Mouse (Mus musculus) neural tube, embryonic 12.5 days (tissue): ENCODE measurements at regions not wholly inside any gene's neighbourhood (a gene's known extent, or its start where the extent isn't known, plus 50 kb on each side); places are given as distances from the start of the nearest gene placed in this dataset.

Source experiments
- ATAC-seq: fragments of 200-750 bp; cut with Nextera tagmentation; 2 replicates; pipeline ENCODE4 v1.8.0; 2017; ENCODE audit warnings: low read depth, mild to moderate bottlenecking, moderate TSS enrichment, moderate library complexity; ENCODE audit not compliant: low FRiP score
- H3K27ac ChIP-seq: fragments of 300-500 bp; sonication (generic); 2 replicates; pipeline ENCODE4 v1.5.1; 2016
- H3K27me3 ChIP-seq: fragments of 300-500 bp; sonication (generic); replicated peaks from 2 replicates; pipeline ENCODE4 v1.6.1; 2016; ENCODE audit warnings: mild to moderate bottlenecking
- H3K36me3 ChIP-seq: fragments of 300-500 bp; sonication (generic); 2 replicates; pipeline ENCODE4 v1.6.1; 2016; ENCODE audit warnings: mild to moderate bottlenecking
- H3K4me1 ChIP-seq: fragments of 300-500 bp; sonication (generic); 2 replicates; pipeline ENCODE4 v1.6.1; 2016
- H3K4me2 ChIP-seq: fragments of 300-500 bp; sonication (generic); replicated peaks from 2 replicates; pipeline ENCODE4 v1.6.1; 2016; ENCODE audit warnings: mild to moderate bottlenecking
- H3K4me3 ChIP-seq: fragments of 300-500 bp; sonication (generic); 2 replicates; pipeline ENCODE4 v1.5.1; 2016
- H3K9ac ChIP-seq: fragments of 300-500 bp; sonication (generic); 2 replicates; pipeline ENCODE4 v1.6.1; 2016; ENCODE audit warnings: mild to moderate bottlenecking
- H3K9me3 ChIP-seq: fragments of 300-500 bp; sonication (generic); 2 replicates; pipeline ENCODE4 v1.6.1; 2016; ENCODE audit warnings: mild to moderate bottlenecking
- WGBS: fragments of 180-500 bp; shearing (Covaris S2); methylation state at CpG from one replicate; pipeline ENCODE4 v1.1.7; 2016; 5-methylcytosine and 5-hydroxymethylcytosine counted together

GRCm38 (mm10) chr12:7382455-7382854, 595.0 kb upstream of the Apob start:
- ATAC-seq = no peak
- Histone ChIP-seq H3K4me1 (no peaks in the 10 kb centered on the region), H3K9ac (no peak overlapping the region), H3K4me2 (no peak overlapping the region), H3K36me3 (no peaks in the 10 kb centered on the region), H3K4me3 (no peak overlapping the region), H3K27ac (no peak overlapping the region), H3K27me3 (no peaks in the 10 kb centered on the region), H3K9me3 (no peaks in the 10 kb centered on the region)
- WGBS = 95% methylated on average over 1 of the region's 1 CpGs

- H3K36me3 ChIP-seq = no peaks in the 10 kb centered on the region
- no peaks in the 10 kb centered on the region for H3K27me3 ChIP-seq
- no peak overlapping the region for H3K4me3 ChIP-seq
- no peak overlapping the region for H3K9ac ChIP-seq
- no peak overlapping the region for H3K27ac ChIP-seq
- no peaks in the 10 kb centered on the region for H3K4me1 ChIP-seq
- H3K4me2 ChIP-seq = no peak overlapping the region
- ATAC-seq = no peak
- no peaks in the 10 kb centered on the region for H3K9me3 ChIP-seq
- 87% methylated on average over 4 of the region's 4 CpGs for WGBS
Observed at GRCm38 (mm10) chr12:7403800-7404199, 573.6 kb upstream of the Apob start.

- Histone ChIP-seq H3K27me3 (no peaks in the 10 kb centered on the region), H3K4me1 (no peaks in the 10 kb centered on the region), H3K4me3 (no peak overlapping the region), H3K36me3 (no peaks in the 10 kb centered on the region), H3K27ac (no peak overlapping the region), H3K4me2 (no peak overlapping the region), H3K9me3 (no peaks in the 10 kb centered on the region), H3K9ac (no peak overlapping the region)
- WGBS = 91% methylated on average over 4 of the region's 4 CpGs
- no peak for ATAC-seq
Observed at GRCm38 (mm10) chr12:7411810-7412209, 565.6 kb upstream of the Apob start.

- H3K27me3 ChIP-seq = no peaks in the 10 kb centered on the region
- no peak overlapping the region for H3K9ac ChIP-seq
- H3K4me2 ChIP-seq = no peak overlapping the region
- no peaks in the 10 kb centered on the region for H3K36me3 ChIP-seq
- WGBS = 37% methylated on average over 1 of the region's 2 CpGs
- H3K9me3 ChIP-seq = no peaks in the 10 kb centered on the region
- no peak overlapping the region for H3K4me3 ChIP-seq
- ATAC-seq = no peak
- H3K27ac ChIP-seq = no peak overlapping the region
- H3K4me1 ChIP-seq = no peaks in the 10 kb centered on the region
Observed at GRCm38 (mm10) chr12:7420276-7420675, 557.2 kb upstream of the Apob start.

GRCm38 (mm10) chr12:7421826-7422540, 555.5 kb upstream of the Apob start:
- Histone ChIP-seq H3K27me3 (no peaks in the 10 kb centered on the region), H3K9me3 (no peaks in the 10 kb centered on the region), H3K4me1 (no peaks in the 10 kb centered on the region), H3K4me3 (no peak overlapping the region), H3K27ac (no peak overlapping the region), H3K4me2 (no peak overlapping the region), H3K9ac (no peak overlapping the region), H3K36me3 (no peaks in the 10 kb centered on the region)
- no peak for ATAC-seq
- WGBS = 66% methylated on average over 2 of the region's 2 CpGs

- no peak for ATAC-seq
- no peak overlapping the region for H3K4me2 ChIP-seq
- H3K27ac ChIP-seq = no peak overlapping the region
- WGBS = 86% methylated on average over 4 of the region's 4 CpGs
- no peaks in the 10 kb centered on the region for H3K9me3 ChIP-seq
- no peaks in the 10 kb centered on the region for H3K4me1 ChIP-seq
- no peak overlapping the region for H3K4me3 ChIP-seq
- H3K27me3 ChIP-seq = no peaks in the 10 kb centered on the region
- no peak overlapping the region for H3K9ac ChIP-seq
- H3K36me3 ChIP-seq = no peaks in the 10 kb centered on the region
Observed at GRCm38 (mm10) chr12:7430981-7431380, 546.5 kb upstream of the Apob start.

GRCm38 (mm10) chr12:7445238-7445637, 532.2 kb upstream of the Apob start:
- H3K36me3 ChIP-seq = no peaks in the 10 kb centered on the region
- H3K4me2 ChIP-seq = no peak overlapping the region
- H3K4me3 ChIP-seq = no peak overlapping the region
- no peaks in the 10 kb centered on the region for H3K4me1 ChIP-seq
- H3K27me3 ChIP-seq = no peaks in the 10 kb centered on the region
- ATAC-seq = no peak
- no peak overlapping the region for H3K9ac ChIP-seq
- WGBS = 89% methylated on average over 2 of the region's 2 CpGs
- no peak overlapping the region for H3K27ac ChIP-seq
- H3K9me3 ChIP-seq = no peaks in the 10 kb centered on the region

GRCm38 (mm10) chr12:7450506-7450905, 526.9 kb upstream of the Apob start:
- Histone ChIP-seq H3K27ac (no peak overlapping the region), H3K27me3 (no peaks in the 10 kb centered on the region), H3K9me3 (no peaks in the 10 kb centered on the region), H3K4me1 (no peaks in the 10 kb centered on the region), H3K4me2 (no peak overlapping the region), H3K9ac (no peak overlapping the region), H3K36me3 (no peaks in the 10 kb centered on the region), H3K4me3 (no peak overlapping the region)
- 64% methylated on average over 2 of the region's 2 CpGs for WGBS
- no peak for ATAC-seq

- no peaks in the 10 kb centered on the region for H3K27me3 ChIP-seq
- H3K4me1 ChIP-seq = no peaks in the 10 kb centered on the region
- H3K4me3 ChIP-seq = no peak overlapping the region
- no peak overlapping the region for H3K27ac ChIP-seq
- 89% methylated on average over 5 of the region's 5 CpGs for WGBS
- H3K36me3 ChIP-seq = no peaks in the 10 kb centered on the region
- no peak for ATAC-seq
- no peaks in the 10 kb centered on the region for H3K9me3 ChIP-seq
- no peak overlapping the region for H3K9ac ChIP-seq
- H3K4me2 ChIP-seq = no peak overlapping the region
Observed at GRCm38 (mm10) chr12:7457036-7457435, 520.4 kb upstream of the Apob start.

- no peaks in the 10 kb centered on the region for H3K27me3 ChIP-seq
- ATAC-seq = no peak
Observed at GRCm38 (mm10) chr12:7457544-7457943, 519.9 kb upstream of the Apob start.

GRCm38 (mm10) chr12:7464947-7465346, 512.5 kb upstream of the Apob start:
- no peaks in the 10 kb centered on the region for H3K36me3 ChIP-seq
- no peaks in the 10 kb centered on the region for H3K27me3 ChIP-seq
- H3K27ac ChIP-seq = no peak overlapping the region
- ATAC-seq = no peak
- H3K9ac ChIP-seq = no peak overlapping the region
- H3K4me1 ChIP-seq = no peaks in the 10 kb centered on the region
- WGBS = 2% methylated on average over 1 of the region's 1 CpGs
- H3K9me3 ChIP-seq = no peaks in the 10 kb centered on the region
- no peak overlapping the region for H3K4me2 ChIP-seq
- no peak overlapping the region for H3K4me3 ChIP-seq

More at GRCm38 (mm10) chr12:7457544-7457943, 519.9 kb upstream of the Apob start:
- Histone ChIP-seq H3K4me3 (no peak overlapping the region), H3K9me3 (no peaks in the 10 kb centered on the region), H3K36me3 (no peaks in the 10 kb centered on the region), H3K4me1 (no peaks in the 10 kb centered on the region), H3K4me2 (no peak overlapping the region), H3K9ac (no peak overlapping the region), H3K27ac (no peak overlapping the region)
- WGBS = 86% methylated on average over 4 of the region's 4 CpGs

- 87% methylated on average over 12 of the region's 12 CpGs for WGBS
- ATAC-seq = no peak
- no peaks in the 10 kb centered on the region for H3K27me3 ChIP-seq
- no peaks in the 10 kb centered on the region for H3K36me3 ChIP-seq
- H3K4me2 ChIP-seq = no peak overlapping the region
- H3K27ac ChIP-seq = no peak overlapping the region
- no peak overlapping the region for H3K9ac ChIP-seq
- no peaks in the 10 kb centered on the region for H3K9me3 ChIP-seq
- H3K4me1 ChIP-seq = no peaks in the 10 kb centered on the region
- H3K4me3 ChIP-seq = no peak overlapping the region
Observed at GRCm38 (mm10) chr12:7512579-7513248, 464.7 kb upstream of the Apob start.

- H3K4me1 ChIP-seq = no peaks in the 10 kb centered on the region
- H3K36me3 ChIP-seq = no peaks in the 10 kb centered on the region
- H3K27me3 ChIP-seq = no peaks in the 10 kb centered on the region
- H3K4me3 ChIP-seq = no peak overlapping the region
- H3K4me2 ChIP-seq = no peak overlapping the region
- ATAC-seq = no peak
- no peak overlapping the region for H3K9ac ChIP-seq
- no peaks in the 10 kb centered on the region for H3K9me3 ChIP-seq
- no peak overlapping the region for H3K27ac ChIP-seq
Observed at GRCm38 (mm10) chr12:7537389-7537788, 440.1 kb upstream of the Apob start.
